Mouse (Mus musculus) cerebellum, adult 2 months (tissue): ENCODE data around the gene Antxrl.

Source experiments
- CTCF ChIP-seq: fragments of 200-500 bp; IDR thresholded peaks from 2 replicates; pipeline ENCODE4 v1.5.1; 2011; ENCODE audit warnings: low read depth, mild to moderate bottlenecking, control low read depth, low read length, moderate library complexity, borderline replicate concordance; ENCODE audit not compliant: insufficient read depth
- POLR2A ChIP-seq: fragments of 200-500 bp; IDR thresholded peaks from 2 replicates; pipeline ENCODE4 v1.6.1; 2011; ENCODE audit warnings: low read length, control low read depth, borderline replicate concordance; ENCODE audit not compliant: insufficient read depth

GRCm38 (mm10) chr14:34026710-34027109 is 25.8 kb upstream of the Antxrl start:
- TF ChIP-seq CTCF (no peak), POLR2A (no peak)
